Mouse (Mus musculus) MEL (cell line): ENCODE measurements at regions not wholly inside any gene's neighbourhood (a gene's known extent, or its start where the extent isn't known, plus 50 kb on each side); places are given as distances from the start of the nearest gene placed in this dataset.

Experiments
- CTCF ChIP-seq, 3 experiments: IDR thresholded peaks in 2 of 3; conservative IDR thresholded peaks in 1 of 3; 2 replicates each; pipeline ENCODE4 v1.5.1; 2011 to 2012; ENCODE audit warnings: low read length in 3 of 3, low read depth in 2 of 3, mild to moderate bottlenecking in 2 of 3, improper control_type of control experiment in 1 of 3, inconsistent platforms in 1 of 3, mixed read lengths in 1 of 3, moderate library complexity in 1 of 3; ENCODE audit not compliant: control insufficient read depth in 1 of 3, insufficient read depth in 1 of 3, poor library complexity in 1 of 3, severe bottlenecking in 1 of 3
- EP300 ChIP-seq, 2 experiments: IDR thresholded peaks; 2 replicates each; pipeline ENCODE4 v1.6.1; 2011; ENCODE audit warnings: improper control_type of control experiment in 2 of 2, low read length in 2 of 2, low read depth in 1 of 2, mild to moderate bottlenecking in 1 of 2
- ETS1 ChIP-seq: IDR thresholded peaks from 2 replicates; pipeline ENCODE4 v1.6.1; 2012; ENCODE audit warnings: low read depth, mild to moderate bottlenecking, inconsistent platforms, low read length, improper control_type of control experiment, moderate library complexity
- GATA1 ChIP-seq: IDR thresholded peaks from 2 replicates; pipeline ENCODE4 v1.6.1; 2011; ENCODE audit warnings: low read depth, low read length, improper control_type of control experiment
- JUND ChIP-seq: IDR thresholded peaks from 2 replicates; pipeline ENCODE4 v1.6.1; 2011; ENCODE audit warnings: low read depth, mild to moderate bottlenecking, improper control_type of control experiment, low read length
- MYB ChIP-seq: IDR thresholded peaks from 2 replicates; pipeline ENCODE4 v1.6.1; 2011; ENCODE audit warnings: mild to moderate bottlenecking, low read depth, low read length, improper control_type of control experiment
- MYC ChIP-seq: IDR thresholded peaks from 2 replicates; pipeline ENCODE4 v1.6.1; 2011; ENCODE audit warnings: low read depth, mild to moderate bottlenecking, low read length, improper control_type of control experiment, moderate library complexity
- NRF1 ChIP-seq: IDR thresholded peaks from 2 replicates; pipeline ENCODE4 v1.6.1; 2014; ENCODE audit warnings: low read depth, mild to moderate bottlenecking, inconsistent platforms, low read length, improper control_type of control experiment, moderate library complexity; ENCODE audit not compliant: poor library complexity, insufficient read depth, severe bottlenecking
- POLR2AphosphoS2 ChIP-seq: IDR thresholded peaks from 2 replicates; pipeline ENCODE4 v1.6.1; 2011; ENCODE audit warnings: low read length, improper control_type of control experiment
- RCOR1 ChIP-seq: IDR thresholded peaks from 2 replicates; pipeline ENCODE4 v1.6.1; 2012; ENCODE audit warnings: low read depth, mild to moderate bottlenecking, inconsistent platforms, low read length, improper control_type of control experiment
- TBP ChIP-seq: IDR thresholded peaks from 2 replicates; pipeline ENCODE4 v1.8.0; 2011; ENCODE audit warnings: low read depth, low read length, improper control_type of control experiment

- no peak for TF ChIP-seq JUND
- TF ChIP-seq GATA1, result no peak
- TF ChIP-seq ETS1, result no peak
- TF ChIP-seq MYC, result no peak
- no peak for TF ChIP-seq EP300 (IDR thresholded peaks at IDR 0.05; ENCODE audit: low read depth in 1 of 2, low read length in 2 of 2)
- no peak for TF ChIP-seq NRF1
- TF ChIP-seq MYB, result no peak
- TF ChIP-seq POLR2AphosphoS2, result no peak
- TF ChIP-seq RCOR1, result no peak
- TF ChIP-seq CTCF (IDR thresholded peaks at IDR 0.05 in 2 of 3, conservative IDR thresholded peaks at IDR 0.05 in 1 of 3; ENCODE audit: control insufficient read depth in 1 of 3, insufficient read depth in 1 of 3, low read depth in 2 of 3, low read length in 3 of 3, poor library complexity in 1 of 3, severe bottlenecking in 1 of 3), result no peak
- TF ChIP-seq TBP, result no peak
These were observed 421.3 kb upstream of the Ubash3b start for GRCm38 (mm10) chr9:41582711-41583236.
